Mouse (Mus musculus): Measurements from ENCODE around the gene Ctc1. TPM values are rescaled to one million over a fixed set of nuclear protein-coding genes. Genes with fewer than 3 reads are reported as not detected.
"Not testable (repeated sequence)": the region's sequence is repeated elsewhere in the genome, so short reads cannot be mapped to it uniquely, and the experiment has no call there.

Ctc1 gene
- total RNA-seq (2014; rRNA removed) (84.8 and 85.7 TPM in 2 replicates), polyA plus RNA-seq (2015; fragmentation: Nextera tagmentation; extraction: Ambion mirVana) (42.8 and 45.7 TPM in 2 replicates)

GRCm38 (mm10) chr11:69015644-69016441, at the start of gene Ctc1:
Gene Ctc1 (plus strand): TSS chr11:69015911.
- peak; percentile 96 for ATAC-seq
- WGBS: 2% methylated on average over 38 of the region's 38 CpGs
- peak; percentile 88 for TF ChIP-seq CTCF (IDR thresholded peaks at IDR 0.05; ENCODE audit: low read depth)
- H3K4me2 ChIP-seq (ENCODE audit: low read depth, low read length): peak within 1 kb of the TSS; percentile 82
- peak within 1 kb of the TSS; percentile 65 for H3K4me3 ChIP-seq (ENCODE audit: low read length)
- no peaks in the 10 kb centered on the region for H3K9me3 ChIP-seq (ENCODE audit: low read length)
- DNase-seq (ENCODE audit: low spot score): peak; percentile 97
- H3K27me3 ChIP-seq (ENCODE audit: insufficient read depth, low read length): no peaks in the 10 kb centered on the region
- peaks cover under 1% of the 10 kb centered on the region; the same call in 1 of the 2 replicates for H3K36me3 ChIP-seq (ENCODE audit: insufficient read depth, low read length)
- H3K27ac ChIP-seq: peak within 1 kb of the TSS; percentile 88
- peak within 1 kb of the TSS; percentile 88 for H3K9ac ChIP-seq (replicated peaks; ENCODE audit: low read length)
- peaks cover 8% of the 10 kb centered on the region; the same call in 1 of the 2 replicates for H3K4me1 ChIP-seq (ENCODE audit: insufficient read depth, low read length)

- DNase-seq (ENCODE audit: low spot score) (no peak), ATAC-seq (no peak)
- WGBS: 40% methylated on average over 1 of the region's 1 CpGs
- no peaks in the 10 kb centered on the region for H3K4me1 ChIP-seq (ENCODE audit: insufficient read depth, low read length)
- no peak overlapping the region for H3K27ac ChIP-seq
- H3K4me3 ChIP-seq (ENCODE audit: low read length): no peak overlapping the region
- peak overlapping the region; percentile 92; the same call in 1 of the 2 replicates for H3K4me2 ChIP-seq (ENCODE audit: low read depth, low read length)
- no peaks in the 10 kb centered on the region for H3K27me3 ChIP-seq (ENCODE audit: insufficient read depth, low read length)
- H3K9ac ChIP-seq (replicated peaks; ENCODE audit: low read length): no peak overlapping the region
- H3K9me3 ChIP-seq (ENCODE audit: low read length): no peaks in the 10 kb centered on the region
- no peaks in the 10 kb centered on the region for H3K36me3 ChIP-seq (ENCODE audit: insufficient read depth, low read length)
- TF ChIP-seq CTCF (IDR thresholded peaks at IDR 0.05; ENCODE audit: low read depth): no peak
Measured at GRCm38 (mm10) chr11:68966554-68966953, 49.2 kb upstream of the Ctc1 start.

- TF ChIP-seq CTCF (IDR thresholded peaks at IDR 0.05; ENCODE audit: low read depth): peak; percentile 48; the same call in 1 of the 2 replicates
- Histone ChIP-seq H3K36me3 (ENCODE audit: insufficient read depth, low read length) (no peaks in the 10 kb centered on the region), H3K4me3 (ENCODE audit: low read length) (peak within 1 kb of the TSS; percentile 64), H3K4me1 (ENCODE audit: insufficient read depth, low read length) (no peaks in the 10 kb centered on the region), H3K27me3 (ENCODE audit: insufficient read depth, low read length) (no peaks in the 10 kb centered on the region), H3K4me2 (ENCODE audit: low read depth, low read length) (peak within 1 kb of the TSS; percentile 92), H3K27ac (peak within 1 kb of the TSS; percentile 58; the same call in 1 of the 2 replicates), H3K9ac (replicated peaks; ENCODE audit: low read length) (peak within 1 kb of the TSS; percentile 64), H3K9me3 (ENCODE audit: low read length) (no peaks in the 10 kb centered on the region)
- ATAC-seq (peak; percentile 95), DNase-seq (ENCODE audit: low spot score) (peak; percentile 95)
- under 1% methylated on average over 50 of the region's 50 CpGs for WGBS
Measured at GRCm38 (mm10) chr11:68967337-68968282, 48.1 kb upstream of the Ctc1 start, which contains the start of gene Slc25a35. Gene Slc25a35 (plus strand): TSS chr11:68968131.

- DNase-seq (ENCODE audit: low spot score) (no peak), ATAC-seq (no peak)
- Histone ChIP-seq H3K27ac (no peak overlapping the region), H3K4me3 (ENCODE audit: low read length) (no peak overlapping the region; the same call in 1 of the 2 replicates), H3K4me2 (ENCODE audit: low read depth, low read length) (peak overlapping the region; percentile 92), H3K36me3 (ENCODE audit: insufficient read depth, low read length) (no peaks in the 10 kb centered on the region), H3K4me1 (ENCODE audit: insufficient read depth, low read length) (no peaks in the 10 kb centered on the region), H3K27me3 (ENCODE audit: insufficient read depth, low read length) (no peaks in the 10 kb centered on the region), H3K9me3 (ENCODE audit: low read length) (no peaks in the 10 kb centered on the region), H3K9ac (replicated peaks; ENCODE audit: low read length) (no peak overlapping the region)
- WGBS: 86% methylated on average over 11 of the region's 11 CpGs
- TF ChIP-seq CTCF (IDR thresholded peaks at IDR 0.05; ENCODE audit: low read depth): no peak
Measured at GRCm38 (mm10) chr11:68968752-68969151, 47.0 kb upstream of the Ctc1 start.

GRCm38 (mm10) chr11:68970232-68970631, 45.5 kb upstream of the Ctc1 start:
- no peak overlapping the region for H3K4me2 ChIP-seq (ENCODE audit: low read depth, low read length)
- H3K4me1 ChIP-seq (ENCODE audit: insufficient read depth, low read length): no peaks in the 10 kb centered on the region
- 72% methylated on average over 4 of the region's 4 CpGs for WGBS
- DNase-seq (ENCODE audit: low spot score) (no peak), ATAC-seq (no peak)
- no peak overlapping the region for H3K4me3 ChIP-seq (ENCODE audit: low read length)
- H3K27ac ChIP-seq: no peak overlapping the region
- H3K27me3 ChIP-seq (ENCODE audit: insufficient read depth, low read length): no peaks in the 10 kb centered on the region
- TF ChIP-seq CTCF (IDR thresholded peaks at IDR 0.05; ENCODE audit: low read depth): no peak
- H3K9ac ChIP-seq (replicated peaks; ENCODE audit: low read length): no peak overlapping the region
- H3K36me3 ChIP-seq (ENCODE audit: insufficient read depth, low read length): no peaks in the 10 kb centered on the region
- H3K9me3 ChIP-seq (ENCODE audit: low read length): no peaks in the 10 kb centered on the region

- peak; percentile 88 for DNase-seq (ENCODE audit: low spot score)
- not testable (repeated sequence) for H3K9ac ChIP-seq (replicated peaks; ENCODE audit: low read length); H3K27me3 ChIP-seq (ENCODE audit: insufficient read depth, low read length); H3K9me3 ChIP-seq (ENCODE audit: low read length); H3K36me3 ChIP-seq (ENCODE audit: insufficient read depth, low read length); H3K27ac ChIP-seq; H3K4me1 ChIP-seq (ENCODE audit: insufficient read depth, low read length)
- Histone ChIP-seq H3K4me2 (ENCODE audit: low read depth, low read length) (peak overlapping the region; percentile 69), H3K4me3 (ENCODE audit: low read length) (peak overlapping the region; percentile 42)
- under 1% methylated on average over 37 of the region's 38 CpGs for WGBS
- peak; percentile 91 for ATAC-seq
Measured at GRCm38 (mm10) chr11:68973250-68974058, 42.3 kb upstream of the Ctc1 start.
